Mouse (Mus musculus) hindbrain, embryonic 16.5 days (tissue): ENCODE results near the gene Smarcad1. TPM values are rescaled to one million over a fixed set of nuclear protein-coding genes. Genes with fewer than 3 reads are reported as not detected.
A peak's percentile ranks its signal among the peaks of the same experiment; 100 is the strongest.

Experiments used
- ATAC-seq: fragments of 200-750 bp; cut with Nextera tagmentation; 2 replicates; pipeline ENCODE4 v1.8.0; 2017; ENCODE audit warnings: moderate TSS enrichment, moderate library complexity
- H3K27ac ChIP-seq: fragments of 300-500 bp; sonication (generic); 2 replicates; pipeline ENCODE4 v1.5.1; 2014; ENCODE audit warnings: low read depth, mild to moderate bottlenecking, control low read depth, low read length, moderate library complexity
- H3K27me3 ChIP-seq: fragments of 300-500 bp; sonication (generic); replicated peaks from 2 replicates; pipeline ENCODE4 v1.6.1; 2014; ENCODE audit warnings: low read length; ENCODE audit not compliant: control insufficient read depth, insufficient read depth
- H3K36me3 ChIP-seq: fragments of 300-500 bp; sonication (generic); 2 replicates; pipeline ENCODE4 v1.6.1; 2014; ENCODE audit warnings: mild to moderate bottlenecking, low read length, moderate library complexity, mixed read lengths; ENCODE audit not compliant: control insufficient read depth, insufficient read depth
- H3K4me1 ChIP-seq: fragments of 300-500 bp; sonication (generic); 2 replicates; pipeline ENCODE4 v1.6.1; 2014; ENCODE audit warnings: low read depth, low read length; ENCODE audit not compliant: control insufficient read depth, insufficient read depth
- H3K4me2 ChIP-seq: fragments of 300-500 bp; sonication (generic); 2 replicates; pipeline ENCODE4 v1.6.1; 2014; ENCODE audit warnings: mild to moderate bottlenecking, low read length, control low read depth, moderate library complexity
- H3K4me3 ChIP-seq: fragments of 300-500 bp; sonication (generic); 2 replicates; pipeline ENCODE4 v1.5.1; 2014; ENCODE audit warnings: mild to moderate bottlenecking, low read length, control low read depth, moderate library complexity
- H3K9ac ChIP-seq: fragments of 300-500 bp; sonication (generic); 2 replicates; pipeline ENCODE4 v1.6.1; 2014; ENCODE audit warnings: low read depth, mild to moderate bottlenecking, control low read depth, low read length, moderate library complexity
- H3K9me3 ChIP-seq: fragments of 300-500 bp; sonication (generic); 2 replicates; pipeline ENCODE4 v1.6.1; 2014; ENCODE audit warnings: mild to moderate bottlenecking, low read length, moderate library complexity; ENCODE audit not compliant: control insufficient read depth
- WGBS: fragments of 180-500 bp; shearing (Covaris S2); extraction: QIAGEN DNeasy Blood & Tissue Kit; methylation state at CpG from one replicate; pipeline ENCODE4 v1.1.7; 2014; 5-methylcytosine and 5-hydroxymethylcytosine counted together
- polyA plus RNA-seq: library from polyadenylated mRNA; unstranded; fragments of >200 nt; fragmentation: Nextera tagmentation; extraction: Ambion mirVana; gene quantifications from 2 replicates; pipeline ENCODE4 v1.2.1, GENCODE M21; 2015

Gene Smarcad1
- polyA plus RNA-seq, 1 experiment from 2014 or later = 45.2 TPM

DNA sequence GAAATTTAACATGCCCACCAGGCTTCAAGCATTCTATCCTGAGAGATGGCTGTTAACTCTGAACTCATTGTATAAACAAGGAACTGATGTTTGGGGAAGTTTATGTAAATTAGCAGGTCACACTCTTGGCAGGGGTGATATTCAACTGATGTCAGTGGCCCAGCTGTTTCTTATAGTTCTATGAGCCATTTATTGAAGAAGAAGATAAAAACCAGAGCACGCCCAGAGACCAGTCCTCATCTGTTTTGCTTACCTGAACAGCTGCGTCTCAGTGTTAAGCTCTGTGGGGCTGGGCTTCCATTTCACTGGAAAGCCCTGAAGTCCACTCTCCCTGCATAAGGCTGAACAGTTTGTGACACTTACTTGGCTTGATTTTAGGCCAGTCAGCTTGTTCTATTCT lies 95.4 kb downstream of the Smarcad1 start:
- no peak overlapping the region for H3K4me3 ChIP-seq
- ATAC-seq = 0 out of 2 replicates have a peak, but pooled peaks have one; percentile 40
- no peaks in the 10 kb centered on the region for H3K9me3 ChIP-seq
- H3K4me2 ChIP-seq = no peak overlapping the region
- H3K27ac ChIP-seq = no peak overlapping the region
- H3K27me3 ChIP-seq = no peaks in the 10 kb centered on the region
- H3K9ac ChIP-seq = no peak overlapping the region
- WGBS = 23% methylated on average over 2 of the region's 2 CpGs
- no peaks in the 10 kb centered on the region for H3K36me3 ChIP-seq
- no peaks in the 10 kb centered on the region for H3K4me1 ChIP-seq

DNA sequence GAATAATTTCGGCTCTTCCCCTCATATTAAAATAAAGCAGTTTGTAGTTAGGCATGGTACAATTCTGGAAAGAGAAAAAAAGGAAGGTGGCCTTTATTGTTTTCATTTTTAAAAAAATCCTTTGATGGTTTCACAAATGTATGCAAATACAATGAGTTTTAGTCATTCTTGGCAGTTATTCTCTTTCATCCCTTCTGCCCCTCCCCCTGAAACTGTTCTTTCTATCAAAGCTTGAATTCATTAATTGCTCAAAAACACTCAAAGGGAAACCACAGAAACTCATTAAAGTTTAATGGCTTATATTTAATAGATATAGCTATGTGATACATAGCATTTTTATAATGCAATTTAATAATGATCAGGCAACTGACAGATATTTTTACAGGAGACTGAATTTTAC lies 95.9 kb downstream of the Smarcad1 start:
- Histone ChIP-seq H3K4me1 (no peaks in the 10 kb centered on the region), H3K36me3 (no peaks in the 10 kb centered on the region), H3K9ac (no peak overlapping the region), H3K4me3 (no peak overlapping the region), H3K27me3 (no peaks in the 10 kb centered on the region), H3K9me3 (no peaks in the 10 kb centered on the region), H3K27ac (no peak overlapping the region), H3K4me2 (no peak overlapping the region)
- no peak for ATAC-seq
- 66% methylated on average over 1 of the region's 1 CpGs for WGBS

DNA sequence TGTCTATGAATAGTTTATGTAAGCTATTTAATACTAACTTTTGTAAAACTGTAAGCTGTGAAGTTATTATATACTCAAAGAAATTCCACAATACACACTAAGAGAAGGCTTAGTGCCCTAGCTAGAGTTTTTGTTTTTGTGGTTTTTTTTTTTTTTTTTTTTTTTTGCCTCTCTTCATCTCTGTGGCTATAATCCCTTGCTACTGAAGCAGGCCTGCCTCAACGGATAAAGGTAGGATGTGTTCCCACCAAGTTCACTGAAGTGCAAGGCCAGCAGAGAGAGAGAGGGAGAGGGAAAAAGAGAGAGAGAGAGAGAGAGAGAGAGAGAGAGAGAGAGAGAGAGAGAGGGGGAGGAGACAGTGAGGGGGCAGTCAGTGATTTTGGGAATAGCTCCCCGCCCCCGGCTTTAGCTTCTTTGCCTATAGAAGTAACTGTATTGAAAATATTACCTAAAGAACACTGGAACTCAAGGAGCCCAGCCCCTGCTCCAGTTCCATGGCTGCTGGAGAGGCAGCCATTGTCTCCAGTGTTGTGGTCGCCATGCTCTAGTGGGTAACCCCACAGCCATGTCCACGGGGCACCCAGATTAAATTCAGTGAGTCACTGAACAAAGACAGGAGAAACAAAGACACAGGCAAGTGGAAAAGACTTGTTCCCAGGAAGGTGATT lies 97.8 kb downstream of the Smarcad1 start:
- Histone ChIP-seq H3K27me3 (no peaks in the 10 kb centered on the region), H3K9me3 (no peaks in the 10 kb centered on the region), H3K4me3 (no peak overlapping the region), H3K9ac (no peak overlapping the region), H3K27ac (no peak overlapping the region), H3K4me1 (peaks cover 6% of the 10 kb centered on the region; the same call in 1 of the 2 replicates), H3K4me2 (no peak overlapping the region), H3K36me3 (no peaks in the 10 kb centered on the region)
- 0 out of 2 replicates have a peak, but pooled peaks have one; percentile 25 for ATAC-seq
- 34% methylated on average over 5 of the region's 5 CpGs for WGBS

DNA sequence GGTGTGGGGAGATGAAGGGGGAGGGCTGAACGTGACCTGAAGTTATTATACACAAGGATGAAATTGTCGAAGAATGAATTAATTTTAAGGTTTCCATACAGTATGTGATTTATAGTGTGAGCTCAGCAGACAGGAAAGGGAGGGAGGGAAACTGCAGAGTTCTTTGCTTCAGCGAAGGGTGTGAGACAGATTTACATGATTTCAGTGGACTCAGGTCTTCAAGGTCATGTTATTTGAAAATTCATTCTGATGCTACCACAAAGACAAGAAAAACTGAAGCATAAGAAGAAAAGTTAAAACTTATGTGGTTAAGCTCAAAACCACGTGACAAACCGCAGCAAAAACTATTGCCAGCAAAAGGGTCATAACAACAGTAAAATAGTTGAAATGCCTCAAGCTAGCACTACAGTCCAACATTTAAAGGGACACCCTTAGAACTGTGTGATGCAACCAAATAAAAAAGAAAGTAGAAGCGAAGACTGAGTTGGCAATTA lies 98.4 kb downstream of the Smarcad1 start:
- no peaks in the 10 kb centered on the region for H3K27me3 ChIP-seq
- H3K9me3 ChIP-seq = no peaks in the 10 kb centered on the region
- H3K4me3 ChIP-seq = no peak overlapping the region
- no peak overlapping the region for H3K9ac ChIP-seq
- H3K27ac ChIP-seq = no peak overlapping the region
- no peak overlapping the region for H3K4me2 ChIP-seq
- WGBS = 51% methylated on average over 6 of the region's 6 CpGs
- H3K4me1 ChIP-seq = peaks cover 6% of the 10 kb centered on the region; the same call in 1 of the 2 replicates
- H3K36me3 ChIP-seq = no peaks in the 10 kb centered on the region
- ATAC-seq = 0 out of 2 replicates have a peak, but pooled peaks have one; percentile 19

DNA sequence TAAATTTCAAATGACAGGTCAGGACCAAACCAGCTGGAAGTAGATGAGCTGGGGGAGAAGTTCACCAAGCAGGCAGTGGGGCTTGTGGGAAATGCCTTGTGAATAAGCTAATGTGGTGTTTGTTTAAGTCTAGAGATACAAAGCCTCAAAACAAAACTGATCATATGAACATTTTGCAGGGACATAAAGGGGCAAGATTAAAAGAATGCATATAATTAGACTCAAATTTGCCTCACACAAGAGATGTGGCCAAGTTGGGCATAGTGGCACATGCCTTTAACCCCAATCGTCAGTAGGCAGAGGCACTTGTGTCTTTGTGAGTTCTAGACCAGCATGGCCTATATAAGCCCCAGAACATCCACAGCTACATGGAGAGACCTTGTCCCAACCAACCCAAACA lies 99.9 kb downstream of the Smarcad1 start:
- no peak overlapping the region for H3K27ac ChIP-seq
- WGBS = 90% methylated on average over 1 of the region's 1 CpGs
- ATAC-seq = no peak

DNA sequence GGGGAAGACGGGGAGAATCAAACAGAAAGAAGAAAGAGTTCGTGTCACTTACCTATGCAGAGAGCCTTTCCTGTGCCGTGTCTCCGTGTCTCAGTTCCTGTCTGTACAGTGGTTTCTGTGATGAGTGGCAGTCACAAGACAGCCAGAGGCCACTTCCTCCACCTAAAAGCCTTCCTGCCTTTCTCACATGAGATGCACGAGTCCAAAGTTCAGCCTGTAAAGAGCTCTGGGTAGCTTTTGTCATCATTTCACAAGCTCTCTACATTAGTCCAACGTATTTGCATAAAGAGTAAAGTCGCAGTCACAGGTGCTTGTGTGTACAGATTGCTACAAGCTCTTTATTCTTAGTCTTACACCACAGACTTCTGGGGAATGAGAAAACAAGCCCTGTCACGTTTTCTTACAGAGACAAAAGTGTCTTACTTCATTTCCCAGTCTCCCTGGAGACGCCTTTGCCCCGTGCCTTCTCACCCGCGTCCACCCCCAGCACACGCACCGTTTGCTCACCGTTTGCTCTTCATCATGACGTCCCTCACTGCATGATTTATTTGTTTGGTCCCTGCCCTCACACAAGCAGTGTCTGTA lies 102.3 kb downstream of the Smarcad1 start, which contains the start of gene Hpgds:
Gene Hpgds (minus strand): TSS at position 288 of the 585 bp plus-strand sequence.
- WGBS = 19% methylated on average over 16 of the region's 16 CpGs
- peak; percentile 61 for ATAC-seq
- Histone ChIP-seq H3K9ac (peak within 1 kb of the TSS; percentile 27; the same call in 1 of the 2 replicates), H3K36me3 (no peaks in the 10 kb centered on the region), H3K4me1 (peaks cover 6% of the 10 kb centered on the region; the same call in 1 of the 2 replicates), H3K4me3 (peak within 1 kb of the TSS; percentile 20), H3K4me2 (peak within 1 kb of the TSS; percentile 50), H3K27ac (no peak within 1 kb of the TSS), H3K9me3 (no peaks in the 10 kb centered on the region), H3K27me3 (no peaks in the 10 kb centered on the region)

More for the DNA sequence above, 99.9 kb downstream of the Smarcad1 start:
- no peak overlapping the region for H3K9ac ChIP-seq
- H3K27me3 ChIP-seq = no peaks in the 10 kb centered on the region
- H3K4me3 ChIP-seq = no peak overlapping the region
- H3K36me3 ChIP-seq = no peaks in the 10 kb centered on the region
- no peaks in the 10 kb centered on the region for H3K9me3 ChIP-seq
- peaks cover 6% of the 10 kb centered on the region; the same call in 1 of the 2 replicates for H3K4me1 ChIP-seq
- H3K4me2 ChIP-seq = no peak overlapping the region

DNA sequence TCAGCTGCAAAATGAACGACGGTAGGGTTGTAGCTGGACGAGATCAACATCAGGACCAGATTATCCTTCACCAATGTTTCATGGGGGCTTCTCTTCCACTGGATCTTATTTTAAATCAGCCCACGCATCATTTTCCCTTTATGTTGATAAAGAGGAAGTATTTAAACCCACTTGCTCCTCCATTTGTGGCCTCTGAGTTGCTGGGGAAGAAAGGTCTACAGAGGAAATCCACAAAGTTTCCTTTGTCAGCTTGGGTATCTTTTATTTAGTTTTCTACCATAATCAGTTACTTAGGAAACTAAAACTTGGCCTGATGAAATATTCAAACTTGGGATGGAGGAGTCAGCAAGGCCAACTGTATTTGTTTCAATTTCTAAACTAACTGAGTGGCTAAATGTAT lies 104.0 kb downstream of the Smarcad1 start:
- Histone ChIP-seq H3K9me3 (no peaks in the 10 kb centered on the region), H3K4me3 (no peak overlapping the region), H3K9ac (no peak overlapping the region), H3K27ac (no peak overlapping the region), H3K36me3 (no peaks in the 10 kb centered on the region), H3K4me1 (peaks cover 6% of the 10 kb centered on the region; the same call in 1 of the 2 replicates), H3K4me2 (no peak overlapping the region), H3K27me3 (no peaks in the 10 kb centered on the region)
- no peak for ATAC-seq
- WGBS = 93% methylated on average over 4 of the region's 4 CpGs

DNA sequence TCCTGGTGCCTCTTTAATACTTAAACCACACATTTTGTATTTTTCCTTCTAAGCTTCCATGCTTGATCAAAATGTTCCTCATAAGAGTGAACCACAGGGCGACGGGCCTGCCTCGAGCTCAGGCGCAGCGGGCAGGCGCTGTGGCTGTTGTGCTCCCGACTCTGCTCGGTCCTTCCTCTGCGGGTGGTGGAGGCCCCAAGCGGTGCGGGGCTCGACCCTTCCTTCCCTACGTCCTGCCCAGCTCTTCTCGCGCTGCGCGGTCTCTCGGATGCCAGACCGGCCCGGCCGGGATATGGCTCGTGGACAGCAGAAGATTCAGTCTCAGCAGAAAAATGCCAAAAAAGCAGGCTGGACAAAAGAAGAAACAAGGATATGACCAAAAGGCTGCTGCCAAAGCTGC lies 108.3 kb downstream of the Smarcad1 start:
- Histone ChIP-seq H3K27me3 (no peaks in the 10 kb centered on the region), H3K4me2 (peak overlapping the region; percentile 58), H3K36me3 (no peaks in the 10 kb centered on the region), H3K4me3 (peak overlapping the region; percentile 28), H3K9me3 (no peaks in the 10 kb centered on the region), H3K27ac (no peak overlapping the region), H3K4me1 (no peaks in the 10 kb centered on the region), H3K9ac (peak overlapping the region; percentile 56)
- WGBS = 8% methylated on average over 22 of the region's 22 CpGs
- peak; percentile 34; the same call in 1 of the 2 replicates for ATAC-seq

DNA sequence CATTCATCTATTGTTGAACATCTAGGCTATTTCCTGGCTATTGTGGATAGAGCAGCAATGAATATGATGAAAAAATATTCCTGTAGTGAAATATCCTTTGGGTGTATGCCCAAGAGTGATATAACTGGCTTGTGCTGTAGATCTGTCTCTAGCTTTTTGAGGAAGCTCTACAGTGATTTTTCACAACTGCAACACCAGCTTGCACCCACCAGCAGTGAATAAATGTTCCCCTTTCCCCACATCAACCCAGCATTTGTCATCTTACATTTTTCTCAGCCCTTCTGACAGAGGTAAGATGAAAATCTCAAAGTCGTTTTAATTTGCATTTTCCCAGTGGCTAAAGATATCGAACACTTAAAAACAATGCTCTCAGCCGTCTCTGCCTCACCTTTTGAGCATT lies 111.2 kb downstream of the Smarcad1 start:
- Histone ChIP-seq H3K4me1 (no peaks in the 10 kb centered on the region), H3K4me2 (no peak overlapping the region), H3K9me3 (no peaks in the 10 kb centered on the region), H3K27me3 (no peaks in the 10 kb centered on the region), H3K9ac (no peak overlapping the region), H3K4me3 (no peak overlapping the region), H3K27ac (no peak overlapping the region), H3K36me3 (no peaks in the 10 kb centered on the region)
- no peak for ATAC-seq
- 66% methylated on average over 3 of the region's 3 CpGs for WGBS
